16 mouse cellular contexts compared by ENCODE assay signal in genomic region chr11:106274374-106274773, GRCm38 (mm10). TPM values are rescaled to one million over a fixed set of nuclear protein-coding genes. Genes with fewer than 3 reads are reported as not detected.
DNase-seq lines count a peak whose midpoint lies in the region; ATAC-seq and TF ChIP-seq lines count a peak whose summit lies in the region.
"Had no signal": no experiment of that assay in that cellular context is flagged by ENCODE, and none has a peak within 500 bp of the region (broad histone marks: within the 10 kb centered on the region; RNA-seq: fewer than 3 reads in every experiment).

No protein-coding gene starts in this region.

- H3K9ac ChIP-seq in intestine, embryonic 14.5 days (ENCODE audit: low read length), result no peak overlapping the region
- H3K9ac ChIP-seq in intestine, embryonic 15.5 days, result no peak overlapping the region
- H3K9ac ChIP-seq in lung, embryonic 16.5 days (ENCODE audit: low read length), result no peak overlapping the region
- H3K9ac ChIP-seq in embryonic facial prominence, embryonic 14.5 days (ENCODE audit: low read depth, low read length), result no peak overlapping the region
- H3K9ac ChIP-seq in forebrain, embryonic 14.5 days (ENCODE audit: low read length), result no peak overlapping the region
- H3K9ac ChIP-seq: hindbrain, embryonic 15.5 days; neural tube, embryonic 12.5 days had no signal

- no peaks in the 10 kb centered on the region for H3K9me3 ChIP-seq in intestine, embryonic 14.5 days (ENCODE audit: control insufficient read depth, low read length)
- H3K9me3 ChIP-seq in intestine, embryonic 15.5 days, result no peaks in the 10 kb centered on the region
- no peaks in the 10 kb centered on the region for H3K9me3 ChIP-seq in lung, embryonic 16.5 days (ENCODE audit: control insufficient read depth, low read length)
- H3K9me3 ChIP-seq in embryonic facial prominence, embryonic 14.5 days (ENCODE audit: control insufficient read depth, low read length), result no peaks in the 10 kb centered on the region
- no peaks in the 10 kb centered on the region for H3K9me3 ChIP-seq in forebrain, embryonic 14.5 days (replicated peaks; ENCODE audit: control insufficient read depth, low read length)
- H3K9me3 ChIP-seq: heart, embryonic 13.5 days; hindbrain, embryonic 15.5 days; neural tube, embryonic 12.5 days had no signal

- WGBS in intestine, embryonic 14.5 days, result 82% methylated on average over 1 of the region's 1 CpGs
- WGBS in intestine, embryonic 15.5 days, result 93% methylated on average over 1 of the region's 1 CpGs
- WGBS in lung, embryonic 16.5 days, result 84% methylated on average over 1 of the region's 1 CpGs
- WGBS in lung, adult 2 months, result 87% methylated on average over 1 of the region's 1 CpGs
- 70% methylated on average over 1 of the region's 1 CpGs for WGBS in embryonic facial prominence, embryonic 14.5 days
- 92% methylated on average over 1 of the region's 1 CpGs for WGBS in forebrain, embryonic 14.5 days

- no peak for TF ChIP-seq POLR2A in lung, adult 2 months (IDR thresholded peaks at IDR 0.05; ENCODE audit: borderline replicate concordance, extremely low read depth, low read depth, low read length)

- no peaks in the 10 kb centered on the region for H3K27me3 ChIP-seq in intestine, embryonic 14.5 days (replicated peaks; ENCODE audit: control insufficient read depth, insufficient read depth, low read length)
- H3K27me3 ChIP-seq in intestine, embryonic 15.5 days (replicated peaks), result no peaks in the 10 kb centered on the region
- no peaks in the 10 kb centered on the region for H3K27me3 ChIP-seq in lung, embryonic 16.5 days (ENCODE audit: control insufficient read depth, insufficient read depth, low read depth, low read length)
- no peaks in the 10 kb centered on the region for H3K27me3 ChIP-seq in embryonic facial prominence, embryonic 14.5 days (replicated peaks; ENCODE audit: control insufficient read depth, insufficient read depth, low read length)
- H3K27me3 ChIP-seq in forebrain, embryonic 14.5 days (replicated peaks; ENCODE audit: control insufficient read depth, insufficient read depth, low read length), result no peaks in the 10 kb centered on the region
- H3K27me3 ChIP-seq: heart, embryonic 13.5 days; hindbrain, embryonic 15.5 days had no signal

- H3K27ac ChIP-seq in intestine, embryonic 14.5 days (ENCODE audit: low read depth), result peak overlapping the region; percentile 11; the same call in 1 of the 2 replicates
- no peak overlapping the region for H3K27ac ChIP-seq in intestine, embryonic 15.5 days
- peak overlapping the region; percentile 92 for H3K27ac ChIP-seq in lung, embryonic 16.5 days (ENCODE audit: low read length)
- peak overlapping the region; percentile 53 for H3K27ac ChIP-seq in embryonic facial prominence, embryonic 14.5 days (replicated peaks; ENCODE audit: low read depth, low read length)
- H3K27ac ChIP-seq in forebrain, embryonic 14.5 days (ENCODE audit: low read depth, low read length), result no peak overlapping the region
- H3K27ac ChIP-seq: heart, embryonic 13.5 days; hindbrain, embryonic 15.5 days; macrophage; neural tube, embryonic 12.5 days had no signal

- no peak for DNase-seq in intestine, embryonic 14.5 days (ENCODE audit: low spot score)
- no peak for DNase-seq in lung, adult 2 months
- no peak for DNase-seq in embryonic facial prominence, embryonic 14.5 days (ENCODE audit: low spot score)
- peak; percentile 26 for DNase-seq in naive thymus-derived CD4-positive, alpha-beta T cell, adult 2 months (ENCODE audit: low read depth)
- DNase-seq in forebrain, embryonic 14.5 days (ENCODE audit: low spot score), result no peak
- DNase-seq: gastrocnemius, postnatal 36 days; left cerebral cortex, postnatal 4 days; midbrain, embryonic 14.5 days; right cerebral cortex, postnatal 4 days had no signal

- no peak overlapping the region for H3K4me3 ChIP-seq in intestine, embryonic 14.5 days (ENCODE audit: low read depth, low read length)
- H3K4me3 ChIP-seq in intestine, embryonic 15.5 days (replicated peaks), result no peak overlapping the region
- no peak overlapping the region for H3K4me3 ChIP-seq in lung, embryonic 16.5 days (ENCODE audit: low read length)
- no peak overlapping the region for H3K4me3 ChIP-seq in lung, adult 2 months (replicated peaks; ENCODE audit: extremely low read depth, low read depth, low read length)
- no peak overlapping the region for H3K4me3 ChIP-seq in embryonic facial prominence, embryonic 14.5 days (ENCODE audit: low read depth, low read length)
- no peak overlapping the region for H3K4me3 ChIP-seq in forebrain, embryonic 14.5 days (ENCODE audit: low read depth, low read length)
- H3K4me3 ChIP-seq: heart, embryonic 13.5 days; hindbrain, embryonic 15.5 days; neural tube, embryonic 12.5 days had no signal

- no peaks in the 10 kb centered on the region for H3K36me3 ChIP-seq in intestine, embryonic 14.5 days (ENCODE audit: control insufficient read depth, insufficient read depth, low read length)
- no peaks in the 10 kb centered on the region for H3K36me3 ChIP-seq in intestine, embryonic 15.5 days
- H3K36me3 ChIP-seq in lung, embryonic 16.5 days (ENCODE audit: control insufficient read depth, insufficient read depth, low read length), result no peaks in the 10 kb centered on the region
- H3K36me3 ChIP-seq in embryonic facial prominence, embryonic 14.5 days (ENCODE audit: control insufficient read depth, insufficient read depth, low read length), result 0 out of 2 replicates have a peak, but pooled peaks cover 4% of the 10 kb centered on the region
- no peaks in the 10 kb centered on the region for H3K36me3 ChIP-seq in forebrain, embryonic 14.5 days (ENCODE audit: control insufficient read depth, insufficient read depth, low read length)
- H3K36me3 ChIP-seq: heart, embryonic 13.5 days; hindbrain, embryonic 15.5 days; neural tube, embryonic 12.5 days had no signal

- ATAC-seq in intestine, embryonic 14.5 days (replicated peaks; ENCODE audit: low FRiP score, low TSS enrichment, low read depth), result no peak
- no peak for ATAC-seq in intestine, embryonic 15.5 days
- no peak for ATAC-seq in lung, embryonic 16.5 days (ENCODE audit: low read depth)
- no peak for ATAC-seq in embryonic facial prominence, embryonic 14.5 days (ENCODE audit: low read depth)
- ATAC-seq in forebrain, embryonic 14.5 days, result no peak

- H3K4me2 ChIP-seq in intestine, embryonic 14.5 days (ENCODE audit: low read length), result no peak overlapping the region
- H3K4me2 ChIP-seq in intestine, embryonic 15.5 days (replicated peaks), result no peak overlapping the region
- no peak overlapping the region for H3K4me2 ChIP-seq in lung, embryonic 16.5 days (ENCODE audit: low read depth, low read length)
- no peak overlapping the region for H3K4me2 ChIP-seq in embryonic facial prominence, embryonic 14.5 days (ENCODE audit: low read depth, low read length)
- no peak overlapping the region for H3K4me2 ChIP-seq in forebrain, embryonic 14.5 days (ENCODE audit: low read length)
- H3K4me2 ChIP-seq: neural tube, embryonic 12.5 days had no signal

- no peak for TF ChIP-seq CTCF in lung, adult 2 months (IDR thresholded peaks at IDR 0.05; ENCODE audit: insufficient read depth, low read length)

- peaks cover 37% of the 10 kb centered on the region for H3K4me1 ChIP-seq in intestine, embryonic 14.5 days (replicated peaks; ENCODE audit: control insufficient read depth, insufficient read depth, low read length)
- peaks cover 32% of the 10 kb centered on the region for H3K4me1 ChIP-seq in intestine, embryonic 15.5 days (replicated peaks)
- H3K4me1 ChIP-seq in lung, embryonic 16.5 days (replicated peaks; ENCODE audit: control insufficient read depth, insufficient read depth, low read length), result peaks cover 35% of the 10 kb centered on the region
- peaks cover 21% of the 10 kb centered on the region for H3K4me1 ChIP-seq in lung, adult 2 months (ENCODE audit: control insufficient read depth, insufficient read depth, low read length)
- peaks cover 25% of the 10 kb centered on the region for H3K4me1 ChIP-seq in embryonic facial prominence, embryonic 14.5 days (ENCODE audit: control insufficient read depth, insufficient read depth, low read length)
- peaks cover 18% of the 10 kb centered on the region for H3K4me1 ChIP-seq in forebrain, embryonic 14.5 days (ENCODE audit: control insufficient read depth, insufficient read depth, low read length)

RNA-seq across cellular contexts. Expression of gene Smarcd2, which starts 1.6 kb away (rescaled TPM):
- polyA plus RNA-seq in intestine, embryonic 14.5 days (2014; fragmentation: Nextera tagmentation; extraction: Ambion mirVana), result 64.4 and 72.4 TPM in 2 replicates
- polyA plus RNA-seq in intestine, embryonic 15.5 days (2015; fragmentation: Nextera tagmentation; extraction: Ambion mirVana), result 60.6 and 61.5 TPM in 2 replicates
- 69.3 and 71.4 TPM in 2 replicates for polyA plus RNA-seq in lung, embryonic 16.5 days (2015; fragmentation: Nextera tagmentation; extraction: Ambion mirVana)
- 107 and 125 TPM in 2 replicates for polyA plus RNA-seq in lung, adult 2 months (2012; rRNA removed)
- polyA plus RNA-seq in embryonic facial prominence, embryonic 14.5 days (2014; fragmentation: Nextera tagmentation; extraction: Ambion mirVana), result 87.6 and 102 TPM in 2 replicates
- polyA plus RNA-seq in forebrain, embryonic 14.5 days (2014; fragmentation: Nextera tagmentation; extraction: Ambion mirVana), result 11.1 and 11.7 TPM in 2 replicates

RNA-seq across cellular contexts. Expression of gene Tcam1, which starts 2.1 kb away (rescaled TPM):
- polyA plus RNA-seq in intestine, embryonic 14.5 days (2014; fragmentation: Nextera tagmentation; extraction: Ambion mirVana), result 0.16 and 0.26 TPM in 2 replicates
- 0.31 and 0.33 TPM in 2 replicates for polyA plus RNA-seq in intestine, embryonic 15.5 days (2015; fragmentation: Nextera tagmentation; extraction: Ambion mirVana)
- polyA plus RNA-seq in lung, embryonic 16.5 days (2015; fragmentation: Nextera tagmentation; extraction: Ambion mirVana), result 0.26 and 0.29 TPM in 2 replicates
- 0.05 and 0.06 TPM in 2 replicates for polyA plus RNA-seq in lung, adult 2 months (2012; rRNA removed)
- polyA plus RNA-seq in embryonic facial prominence, embryonic 14.5 days (2014; fragmentation: Nextera tagmentation; extraction: Ambion mirVana), result 0.24 and 0.74 TPM in 2 replicates
- polyA plus RNA-seq in forebrain, embryonic 14.5 days (2014; fragmentation: Nextera tagmentation; extraction: Ambion mirVana), result 0.05 and 0.22 TPM in 2 replicates
- polyA plus RNA-seq: erythroblast, embryonic 14.5 days had no signal

RNA-seq across cellular contexts. Expression of gene Psmc5, which starts 18.4 kb away (rescaled TPM):
- 248 and 256 TPM in 2 replicates for polyA plus RNA-seq in intestine, embryonic 14.5 days (2014; fragmentation: Nextera tagmentation; extraction: Ambion mirVana)
- polyA plus RNA-seq in intestine, embryonic 15.5 days (2015; fragmentation: Nextera tagmentation; extraction: Ambion mirVana), result 247 and 259 TPM in 2 replicates
- polyA plus RNA-seq in lung, embryonic 16.5 days (2015; fragmentation: Nextera tagmentation; extraction: Ambion mirVana), result 242 and 250 TPM in 2 replicates
- 28.4 and 50.0 TPM in 2 replicates for polyA plus RNA-seq in lung, adult 2 months (2012; rRNA removed)
- 231 and 259 TPM in 2 replicates for polyA plus RNA-seq in embryonic facial prominence, embryonic 14.5 days (2014; fragmentation: Nextera tagmentation; extraction: Ambion mirVana)
- 279 and 286 TPM in 2 replicates for polyA plus RNA-seq in forebrain, embryonic 14.5 days (2014; fragmentation: Nextera tagmentation; extraction: Ambion mirVana)

RNA-seq across cellular contexts. Expression of gene Ftsj3, which starts 18.5 kb away (rescaled TPM):
- 65.1 and 69.9 TPM in 2 replicates for polyA plus RNA-seq in intestine, embryonic 14.5 days (2014; fragmentation: Nextera tagmentation; extraction: Ambion mirVana)
- 52.5 and 56.3 TPM in 2 replicates for polyA plus RNA-seq in intestine, embryonic 15.5 days (2015; fragmentation: Nextera tagmentation; extraction: Ambion mirVana)
- 42.9 and 48.7 TPM in 2 replicates for polyA plus RNA-seq in lung, embryonic 16.5 days (2015; fragmentation: Nextera tagmentation; extraction: Ambion mirVana)
- polyA plus RNA-seq in lung, adult 2 months (2012; rRNA removed), result 7.0 and 10.0 TPM in 2 replicates
- 47.9 and 58.1 TPM in 2 replicates for polyA plus RNA-seq in embryonic facial prominence, embryonic 14.5 days (2014; fragmentation: Nextera tagmentation; extraction: Ambion mirVana)
- 34.6 and 35.8 TPM in 2 replicates for polyA plus RNA-seq in forebrain, embryonic 14.5 days (2014; fragmentation: Nextera tagmentation; extraction: Ambion mirVana)

RNA-seq across cellular contexts. Expression of gene Gh, which starts 27.3 kb away (rescaled TPM):
- not detected in 2 replicates for polyA plus RNA-seq in intestine, embryonic 14.5 days (2014; fragmentation: Nextera tagmentation; extraction: Ambion mirVana)
- not detected in 2 replicates for polyA plus RNA-seq in intestine, embryonic 15.5 days (2015; fragmentation: Nextera tagmentation; extraction: Ambion mirVana)
- not detected in 2 replicates for polyA plus RNA-seq in lung, embryonic 16.5 days (2015; fragmentation: Nextera tagmentation; extraction: Ambion mirVana)
- polyA plus RNA-seq in lung, adult 2 months (2012; rRNA removed), result 0.19 and 0.28 TPM in 2 replicates
- not detected in 2 replicates for polyA plus RNA-seq in embryonic facial prominence, embryonic 14.5 days (2014; fragmentation: Nextera tagmentation; extraction: Ambion mirVana)
- not detected in 2 replicates for polyA plus RNA-seq in forebrain, embryonic 14.5 days (2014; fragmentation: Nextera tagmentation; extraction: Ambion mirVana)
- polyA plus RNA-seq: erythroblast, embryonic 14.5 days; heart, embryonic 13.5 days; hindbrain, embryonic 15.5 days; macrophage; midbrain, embryonic 14.5 days; neural tube, embryonic 12.5 days had no signal

Comparison
In these comparisons a context has a peak if more than half of its experiments do, and no peak if none do; other contexts are left out.
1. H3K27ac ChIP-seq: peak in intestine, embryonic 14.5 days (single experiment), lung, embryonic 16.5 days (single experiment) and embryonic facial prominence, embryonic 14.5 days (single experiment); none in intestine, embryonic 15.5 days (single experiment) and forebrain, embryonic 14.5 days (single experiment).